Mouse (Mus musculus): ENCODE measurements around the gene Iqub. TPM values are rescaled to one million over a fixed set of nuclear protein-coding genes. Genes with fewer than 3 reads are reported as not detected.
A peak's percentile ranks its signal among the peaks of the same experiment; 100 is the strongest.

The Iqub gene
- polyA plus RNA-seq, 1 experiment = 0.97 TPM

DNA sequence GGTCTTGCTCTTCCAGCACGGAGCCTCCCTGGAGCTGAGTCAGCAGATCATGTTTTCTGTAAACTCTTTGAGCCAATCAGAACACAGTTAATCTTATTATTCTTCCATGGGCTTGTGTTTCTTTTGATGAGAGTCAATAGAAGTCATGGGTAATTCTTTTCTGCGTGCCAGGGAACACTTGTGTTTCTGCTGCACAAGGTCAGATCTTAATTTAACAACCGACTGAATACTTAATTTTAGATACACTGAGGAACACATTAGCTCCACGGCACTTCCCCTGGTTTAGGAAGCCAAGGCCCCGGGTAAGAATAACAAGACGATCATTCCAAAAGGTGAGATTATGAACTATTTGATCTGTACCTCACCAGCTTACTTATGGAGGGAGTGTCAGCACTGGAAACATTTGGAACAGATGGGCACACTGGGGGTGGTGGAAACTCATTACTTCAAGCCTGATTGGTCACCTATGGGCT is 28.3 kb upstream of the Iqub start:
- H3K4me1 ChIP-seq (ENCODE audit: control insufficient read depth, insufficient read depth, low read length) = peaks cover 5% of the 10 kb centered on the region; the same call in 1 of the 2 replicates
- TF ChIP-seq CTCF (IDR thresholded peaks at IDR 0.05; ENCODE audit: borderline replicate concordance, insufficient read depth, low read depth, low read length) (no peak), POLR2A (IDR thresholded peaks at IDR 0.05; ENCODE audit: borderline replicate concordance, insufficient read depth, low read length) (no peak)
- H3K27ac ChIP-seq (ENCODE audit: insufficient read depth, low read length) = peak overlapping the region; percentile 28; the same call in 1 of the 2 replicates
- no peaks in the 10 kb centered on the region for H3K27me3 ChIP-seq (ENCODE audit: control insufficient read depth, insufficient read depth, low read length)
- no peak overlapping the region for H3K4me3 ChIP-seq (replicated peaks; ENCODE audit: insufficient read depth, low read depth, low read length)
- peak; percentile 44 to 64 for DNase-seq
- 13% methylated on average over 6 of the region's 6 CpGs for WGBS

DNA sequence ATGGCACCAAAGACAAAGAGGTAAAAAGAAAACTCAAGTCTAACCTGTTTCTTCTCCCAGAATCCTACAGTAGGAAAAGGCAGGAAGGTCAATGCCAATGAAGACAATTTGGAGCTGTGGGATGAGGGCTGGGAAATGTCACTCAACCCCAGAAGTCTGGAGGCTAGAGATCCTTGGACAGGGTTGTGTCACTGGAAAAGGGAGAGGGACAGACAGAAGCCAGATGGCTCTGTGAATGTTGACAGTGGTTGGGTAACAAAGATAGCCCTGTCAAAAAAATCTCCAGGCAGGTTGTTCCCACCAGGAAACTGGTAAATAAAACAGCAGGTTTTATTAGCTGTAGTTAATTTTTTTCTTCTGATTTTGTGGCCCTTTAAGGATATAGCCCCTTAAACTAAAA is 27.5 kb upstream of the Iqub start:
- TF ChIP-seq POLR2A (IDR thresholded peaks at IDR 0.05; ENCODE audit: borderline replicate concordance, insufficient read depth, low read length) = no peak
- TF ChIP-seq CTCF (IDR thresholded peaks at IDR 0.05; ENCODE audit: borderline replicate concordance, insufficient read depth, low read depth, low read length) = no peak

DNA sequence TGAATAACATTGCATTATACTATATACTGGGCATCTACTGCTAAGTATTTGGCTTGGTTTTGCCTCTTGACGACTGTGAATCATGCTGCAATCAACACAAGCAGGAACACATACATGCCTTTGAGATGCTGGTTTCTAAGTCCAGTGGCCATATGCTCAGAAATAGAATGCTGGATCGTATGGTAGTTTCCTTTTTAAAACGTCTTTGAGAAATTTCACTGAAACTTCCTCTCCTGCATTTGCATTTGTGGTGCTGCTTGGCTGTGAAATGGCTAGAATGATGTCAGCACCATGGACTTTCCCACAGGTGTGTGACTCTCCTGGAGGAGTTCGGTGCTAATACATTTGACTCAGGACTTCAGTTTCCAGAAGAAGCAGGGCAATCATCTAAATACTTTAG is 25.2 kb upstream of the Iqub start:
- DNase-seq = no peak
- H3K27ac ChIP-seq (ENCODE audit: insufficient read depth, low read length) = no peak overlapping the region
- 76% methylated on average over 4 of the region's 4 CpGs for WGBS
- TF ChIP-seq CTCF (IDR thresholded peaks at IDR 0.05; ENCODE audit: borderline replicate concordance, insufficient read depth, low read depth, low read length) (no peak), POLR2A (IDR thresholded peaks at IDR 0.05; ENCODE audit: borderline replicate concordance, insufficient read depth, low read length) (no peak)
- no peak overlapping the region for H3K4me3 ChIP-seq (replicated peaks; ENCODE audit: insufficient read depth, low read depth, low read length)
- peaks cover 5% of the 10 kb centered on the region; the same call in 1 of the 2 replicates for H3K4me1 ChIP-seq (ENCODE audit: control insufficient read depth, insufficient read depth, low read length)
- no peaks in the 10 kb centered on the region for H3K27me3 ChIP-seq (ENCODE audit: control insufficient read depth, insufficient read depth, low read length)

More for the DNA sequence above, 27.5 kb upstream of the Iqub start:
- DNase-seq = peak in 1 of 2 experiments; percentile 46
- H3K4me1 ChIP-seq (ENCODE audit: control insufficient read depth, insufficient read depth, low read length) = peaks cover 5% of the 10 kb centered on the region; the same call in 1 of the 2 replicates
- H3K4me3 ChIP-seq (replicated peaks; ENCODE audit: insufficient read depth, low read depth, low read length) = no peak overlapping the region
- H3K27me3 ChIP-seq (ENCODE audit: control insufficient read depth, insufficient read depth, low read length) = no peaks in the 10 kb centered on the region
- H3K27ac ChIP-seq (ENCODE audit: insufficient read depth, low read length) = no peak overlapping the region

DNA sequence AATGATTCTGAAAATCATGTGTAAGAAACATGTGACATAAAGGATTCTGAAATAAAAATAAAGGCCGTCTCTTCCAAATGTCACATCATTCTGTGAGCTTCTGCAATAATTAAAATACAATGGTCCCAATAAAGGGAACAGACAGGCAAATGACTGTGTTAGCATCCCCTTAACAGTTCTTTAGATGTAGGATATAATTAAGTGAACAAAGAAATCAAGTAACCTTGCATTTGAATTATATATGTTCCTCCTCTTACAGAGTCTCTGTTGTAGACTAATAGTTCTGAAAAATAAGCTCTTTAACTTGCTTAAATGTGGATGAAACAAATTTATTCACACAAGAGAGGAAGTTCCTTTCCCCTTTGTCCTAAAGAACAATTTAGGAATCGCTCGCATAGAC is 23.6 kb upstream of the Iqub start:
- no peak for DNase-seq
- WGBS = 95% methylated on average over 3 of the region's 3 CpGs
- no peak for TF ChIP-seq CTCF (IDR thresholded peaks at IDR 0.05; ENCODE audit: borderline replicate concordance, insufficient read depth, low read depth, low read length)
- no peak for TF ChIP-seq POLR2A (IDR thresholded peaks at IDR 0.05; ENCODE audit: borderline replicate concordance, insufficient read depth, low read length)

DNA sequence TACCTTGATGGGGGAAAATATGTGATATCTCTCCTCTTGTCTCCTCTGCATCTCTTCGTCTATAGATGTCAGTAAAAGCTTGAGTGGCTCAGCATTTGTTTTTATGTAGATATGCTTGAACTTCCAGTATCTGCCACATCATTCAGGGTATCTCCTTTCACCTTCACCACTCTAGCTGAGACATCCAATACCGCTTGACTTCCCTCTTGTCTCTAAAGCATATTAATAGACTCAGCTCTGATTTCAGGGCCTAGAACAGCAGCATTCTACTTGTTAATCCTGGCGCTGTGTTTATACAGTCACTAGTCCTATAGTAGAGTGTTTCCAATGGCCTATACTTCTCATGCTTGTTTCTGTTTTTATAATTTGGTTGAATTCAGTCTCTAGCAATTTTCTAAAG is 17.9 kb upstream of the Iqub start:
- TF ChIP-seq CTCF (IDR thresholded peaks at IDR 0.05; ENCODE audit: borderline replicate concordance, insufficient read depth, low read depth, low read length) (no peak), POLR2A (IDR thresholded peaks at IDR 0.05; ENCODE audit: borderline replicate concordance, insufficient read depth, low read length) (no peak)
- no peak for DNase-seq
- H3K27ac ChIP-seq (ENCODE audit: insufficient read depth, low read length) = no peak overlapping the region
- no peaks in the 10 kb centered on the region for H3K27me3 ChIP-seq (ENCODE audit: control insufficient read depth, insufficient read depth, low read length)
- WGBS = 91% methylated on average over 3 of the region's 3 CpGs
- H3K4me1 ChIP-seq (ENCODE audit: control insufficient read depth, insufficient read depth, low read length) = no peaks in the 10 kb centered on the region
- no peak overlapping the region for H3K4me3 ChIP-seq (replicated peaks; ENCODE audit: insufficient read depth, low read depth, low read length)

More for the DNA sequence above, 23.6 kb upstream of the Iqub start:
- H3K4me3 ChIP-seq (replicated peaks; ENCODE audit: insufficient read depth, low read depth, low read length) = no peak overlapping the region
- H3K4me1 ChIP-seq (ENCODE audit: control insufficient read depth, insufficient read depth, low read length) = peaks cover 5% of the 10 kb centered on the region; the same call in 1 of the 2 replicates
- H3K27me3 ChIP-seq (ENCODE audit: control insufficient read depth, insufficient read depth, low read length) = no peaks in the 10 kb centered on the region
- H3K27ac ChIP-seq (ENCODE audit: insufficient read depth, low read length) = no peak overlapping the region

DNA sequence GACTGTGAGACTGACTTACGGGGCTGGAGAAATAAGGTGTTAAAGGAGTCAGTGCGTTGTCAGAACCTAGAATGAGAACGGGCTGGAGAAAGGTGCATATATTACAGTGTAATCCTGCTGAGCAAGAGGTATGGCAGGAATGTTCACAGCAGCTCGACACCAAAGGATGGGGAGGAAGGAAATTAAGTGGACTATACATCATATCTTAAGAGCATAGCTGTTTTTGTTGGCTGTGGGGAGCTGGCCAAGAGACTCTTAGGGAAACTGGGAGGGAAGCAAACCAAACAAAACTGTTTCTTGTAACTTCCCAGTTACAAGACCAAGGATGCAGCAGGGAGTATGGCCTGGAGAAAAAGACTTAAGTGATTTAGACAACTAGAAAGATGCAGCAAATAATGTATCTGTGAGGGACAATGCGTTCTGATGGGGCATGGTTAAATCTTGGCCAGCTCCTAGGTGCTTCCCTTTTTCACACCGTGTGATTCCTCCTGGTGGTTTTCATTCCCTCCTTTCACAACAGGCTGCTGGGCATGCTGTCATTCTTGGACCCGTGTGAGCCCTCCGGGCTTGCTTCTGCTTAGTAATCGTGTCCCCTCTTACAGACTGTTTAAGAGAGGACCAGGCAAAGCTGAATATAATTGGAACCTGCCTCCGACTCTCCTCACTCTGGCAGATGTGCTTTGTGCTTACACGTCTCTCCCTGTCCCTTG is 16.0 kb upstream of the Iqub start:
- Histone ChIP-seq H3K27me3 (ENCODE audit: control insufficient read depth, insufficient read depth, low read length) (no peaks in the 10 kb centered on the region), H3K27ac (ENCODE audit: insufficient read depth, low read length) (no peak overlapping the region), H3K4me1 (ENCODE audit: control insufficient read depth, insufficient read depth, low read length) (peaks cover 3% of the 10 kb centered on the region; the same call in 1 of the 2 replicates), H3K4me3 (replicated peaks; ENCODE audit: insufficient read depth, low read depth, low read length) (peak overlapping the region; percentile 41)
- no peak for TF ChIP-seq POLR2A (IDR thresholded peaks at IDR 0.05; ENCODE audit: borderline replicate concordance, insufficient read depth, low read length)
- 10% methylated on average over 11 of the region's 11 CpGs for WGBS
- peak; percentile 19 to 24 for DNase-seq

DNA sequence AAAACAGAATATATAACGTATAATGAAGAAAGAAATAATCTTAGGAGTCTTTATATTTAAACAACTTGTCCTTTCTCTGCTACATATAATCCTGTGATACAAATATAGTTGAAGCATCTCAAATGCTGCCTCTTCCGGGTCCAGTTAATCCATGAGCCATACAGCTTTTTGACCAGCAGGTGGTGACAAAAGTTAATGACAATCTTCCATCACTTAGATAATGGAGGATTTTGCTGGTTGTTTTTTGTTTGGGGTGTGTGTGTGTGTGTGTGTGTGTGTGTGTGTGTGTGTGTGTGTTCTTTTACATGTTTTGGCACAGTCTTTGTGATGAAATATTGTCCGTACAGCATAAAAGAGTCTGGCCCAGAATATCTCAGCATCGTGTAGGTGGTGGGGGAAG is 15.3 kb upstream of the Iqub start:
- peak; percentile 44 to 65 for DNase-seq
- peaks cover 4% of the 10 kb centered on the region; the same call in 1 of the 2 replicates for H3K4me1 ChIP-seq (ENCODE audit: control insufficient read depth, insufficient read depth, low read length)
- peak overlapping the region; percentile 41 for H3K4me3 ChIP-seq (replicated peaks; ENCODE audit: insufficient read depth, low read depth, low read length)
- H3K27ac ChIP-seq (ENCODE audit: insufficient read depth, low read length) = no peak overlapping the region
- 5% methylated on average over 4 of the region's 4 CpGs for WGBS
- TF ChIP-seq POLR2A (IDR thresholded peaks at IDR 0.05; ENCODE audit: borderline replicate concordance, insufficient read depth, low read length) (no peak), CTCF (IDR thresholded peaks at IDR 0.05; ENCODE audit: borderline replicate concordance, insufficient read depth, low read depth, low read length) (peak; percentile 37; the same call in 1 of the 2 replicates)
- H3K27me3 ChIP-seq (ENCODE audit: control insufficient read depth, insufficient read depth, low read length) = no peaks in the 10 kb centered on the region

DNA sequence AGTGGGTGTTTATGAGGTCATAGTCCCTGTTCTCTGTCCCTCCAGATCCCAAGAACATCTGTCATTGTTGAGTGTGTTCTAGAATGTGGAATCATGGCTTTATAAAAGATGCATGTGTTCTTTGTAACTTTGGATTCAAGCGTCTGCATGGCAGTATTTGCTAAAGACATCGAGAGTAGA is 13.1 kb upstream of the Iqub start, which contains the start of gene Asb15:
Gene Asb15, plus strand, starts transcription at position 81 of the 180 bp plus-strand sequence.
- TF ChIP-seq CTCF (IDR thresholded peaks at IDR 0.05; ENCODE audit: borderline replicate concordance, insufficient read depth, low read depth, low read length) (no peak), POLR2A (IDR thresholded peaks at IDR 0.05; ENCODE audit: borderline replicate concordance, insufficient read depth, low read length) (no peak)
- Histone ChIP-seq H3K4me1 (ENCODE audit: control insufficient read depth, insufficient read depth, low read length) (peaks cover 6% of the 10 kb centered on the region; the same call in 1 of the 2 replicates), H3K27me3 (ENCODE audit: control insufficient read depth, insufficient read depth, low read length) (no peaks in the 10 kb centered on the region), H3K4me3 (replicated peaks; ENCODE audit: insufficient read depth, low read depth, low read length) (peak within 1 kb of the TSS; percentile 92), H3K27ac (ENCODE audit: insufficient read depth, low read length) (peak within 1 kb of the TSS; percentile 71)
- no peak for DNase-seq
- WGBS = 38% methylated on average over 2 of the region's 2 CpGs
